Mouse (Mus musculus) limb, embryonic 13.5 days (tissue): ENCODE measurements around the gene Tbkbp1. TPM values are rescaled to one million over a fixed set of nuclear protein-coding genes. Genes with fewer than 3 reads are reported as not detected.
"Not testable (repeated sequence)": the region's sequence is repeated elsewhere in the genome, so short reads cannot be mapped to it uniquely, and the experiment has no call there.

ENCODE experiments used
- ATAC-seq: fragments of 200-750 bp; cut with Nextera tagmentation; 2 replicates; pipeline ENCODE4 v1.8.0; 2017; ENCODE audit warnings: low read depth, moderate number of reproducible peaks, moderate TSS enrichment; ENCODE audit not compliant: low FRiP score
- H3K27ac ChIP-seq: fragments of 300-500 bp; sonication (generic); 2 replicates; pipeline ENCODE4 v1.5.1; 2015; ENCODE audit warnings: inconsistent platforms, mild to moderate bottlenecking, moderate library complexity
- H3K27me3 ChIP-seq: fragments of 300-500 bp; sonication (generic); 2 replicates; pipeline ENCODE4 v1.6.1; 2015; ENCODE audit warnings: mild to moderate bottlenecking, inconsistent platforms
- H3K36me3 ChIP-seq: fragments of 300-500 bp; sonication (generic); 2 replicates; pipeline ENCODE4 v1.6.1; 2015; ENCODE audit warnings: inconsistent platforms, mild to moderate bottlenecking, moderate library complexity
- H3K4me1 ChIP-seq: fragments of 300-500 bp; sonication (generic); 2 replicates; pipeline ENCODE4 v1.6.1; 2015; ENCODE audit warnings: inconsistent platforms
- H3K4me2 ChIP-seq: fragments of 300-500 bp; sonication (generic); replicated peaks from 2 replicates; pipeline ENCODE4 v1.6.1; 2015; ENCODE audit warnings: inconsistent platforms, mild to moderate bottlenecking, moderate library complexity
- H3K4me3 ChIP-seq: fragments of 300-500 bp; sonication (generic); 2 replicates; pipeline ENCODE4 v1.5.1; 2015; ENCODE audit warnings: moderate library complexity, mild to moderate bottlenecking, inconsistent platforms
- H3K9ac ChIP-seq: fragments of 300-500 bp; sonication (generic); 2 replicates; pipeline ENCODE4 v1.6.1; 2015; ENCODE audit warnings: mild to moderate bottlenecking, inconsistent platforms
- H3K9me3 ChIP-seq: fragments of 300-500 bp; sonication (generic); 2 replicates; pipeline ENCODE4 v1.6.1; 2016; ENCODE audit warnings: inconsistent platforms
- WGBS: fragments of 180-500 bp; shearing (Covaris S2); methylation state at CpG from one replicate; pipeline ENCODE4 v1.1.7; 2015; 5-methylcytosine and 5-hydroxymethylcytosine counted together
- polyA plus RNA-seq: library from polyadenylated mRNA; unstranded; fragments of >200 nt; fragmentation: Nextera tagmentation; extraction: Ambion mirVana; gene quantifications from 2 replicates; pipeline ENCODE4 v1.2.1, GENCODE M21; 2015

Gene Tbkbp1
- polyA plus RNA-seq, result 8.2 and 8.4 TPM in 2 replicates

DNA sequence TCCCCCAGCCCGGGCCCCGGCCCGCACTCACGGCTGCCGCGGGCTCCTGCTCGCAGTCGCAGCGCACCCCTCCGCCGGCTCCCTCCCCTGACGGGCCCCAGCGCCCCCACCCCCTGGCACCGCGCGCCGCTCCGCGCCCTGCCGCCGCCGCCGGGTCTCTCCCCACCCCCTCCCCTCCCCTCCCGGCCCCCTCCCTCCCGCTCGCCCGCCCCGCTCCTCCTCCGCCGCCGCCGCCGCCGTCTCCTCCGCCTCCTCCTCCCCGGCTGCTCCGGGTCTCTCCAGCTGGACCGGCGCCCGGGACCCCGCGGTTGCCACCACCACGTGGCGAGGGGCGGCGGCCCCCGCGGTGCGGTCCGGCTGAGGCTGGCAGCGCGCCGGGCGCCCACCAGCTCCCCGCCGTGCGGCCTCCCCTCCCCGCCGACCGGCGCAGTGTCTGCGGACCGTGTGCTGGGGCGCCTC is at the start of gene Tbkbp1:
Gene Tbkbp1, minus strand, starts transcription at position 153 of the 459 bp plus-strand sequence.
- H3K4me1 ChIP-seq, result peaks cover 50% of the 10 kb centered on the region
- under 1% methylated on average over 29 of the region's 64 CpGs for WGBS
- H3K27me3 ChIP-seq, result peaks cover 5% of the 10 kb centered on the region; the same call in 1 of the 2 replicates
- H3K27ac ChIP-seq, result peak within 1 kb of the TSS; percentile 94
- peak within 1 kb of the TSS; percentile 84 for H3K9ac ChIP-seq
- peak within 1 kb of the TSS; percentile 80 for H3K4me3 ChIP-seq
- H3K36me3 ChIP-seq, result peaks cover 32% of the 10 kb centered on the region
- H3K9me3 ChIP-seq, result no peaks in the 10 kb centered on the region; the same call in 1 of the 2 replicates
- ATAC-seq, result peak; percentile 44
- peak within 1 kb of the TSS; percentile 85 for H3K4me2 ChIP-seq

DNA sequence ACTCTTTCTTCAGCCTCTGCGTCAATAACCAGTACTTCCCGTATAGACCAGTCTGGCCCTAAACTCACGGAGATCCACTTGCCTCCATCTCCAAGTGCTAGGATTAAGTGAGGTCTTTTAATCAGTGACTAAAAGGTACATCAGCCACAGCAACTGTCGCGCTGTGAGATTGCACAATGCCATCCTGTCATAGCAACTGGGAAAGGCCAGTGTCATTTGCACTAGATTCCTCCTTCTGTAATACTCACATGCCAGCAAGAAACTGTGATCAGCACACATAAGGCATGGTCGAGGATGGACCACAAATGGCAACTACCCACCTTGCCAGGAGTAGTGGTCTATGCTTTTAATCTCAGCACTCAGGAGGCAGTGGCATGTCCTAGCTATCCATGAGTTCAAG is 48.2 kb upstream of the Tbkbp1 start:
- Histone ChIP-seq H3K4me3 (no peak overlapping the region), H3K4me2 (no peak overlapping the region), H3K9ac (no peak overlapping the region), H3K4me1 (no peaks in the 10 kb centered on the region), H3K9me3 (0 out of 2 replicates have a peak, but pooled peaks cover 6% of the 10 kb centered on the region), H3K36me3 (peaks cover 2% of the 10 kb centered on the region; the same call in 1 of the 2 replicates), H3K27me3 (no peaks in the 10 kb centered on the region), H3K27ac (no peak overlapping the region)
- ATAC-seq, result no peak
- WGBS, result 86% methylated on average over 6 of the region's 6 CpGs

DNA sequence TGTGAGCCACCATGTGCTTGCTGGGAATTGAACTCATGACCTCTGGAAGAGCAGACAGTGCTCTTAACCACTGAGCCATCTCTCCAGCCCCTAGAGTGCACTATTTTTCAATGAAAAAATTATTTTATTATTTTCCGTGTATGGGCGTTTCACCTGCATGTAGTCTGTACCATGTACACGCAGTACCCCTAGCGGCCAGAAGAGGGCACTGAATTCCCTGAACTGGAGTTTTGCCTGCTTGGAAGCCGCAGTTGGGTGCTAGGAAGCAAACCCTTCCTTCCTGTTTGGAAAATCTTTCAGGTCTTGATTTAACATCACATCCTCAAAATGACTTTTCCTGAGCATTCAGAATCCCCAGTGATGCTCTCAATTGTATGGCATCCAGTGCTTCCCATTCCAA is 47.3 kb upstream of the Tbkbp1 start:
- Histone ChIP-seq H3K9ac (no peak overlapping the region), H3K4me2 (no peak overlapping the region), H3K27ac (no peak overlapping the region), H3K36me3 (peaks cover 7% of the 10 kb centered on the region; the same call in 1 of the 2 replicates), H3K9me3 (0 out of 2 replicates have a peak, but pooled peaks cover 6% of the 10 kb centered on the region), H3K27me3 (no peaks in the 10 kb centered on the region), H3K4me3 (no peak overlapping the region), H3K4me1 (no peaks in the 10 kb centered on the region)
- 22% methylated on average over 5 of the region's 5 CpGs for WGBS
- ATAC-seq, result no peak

DNA sequence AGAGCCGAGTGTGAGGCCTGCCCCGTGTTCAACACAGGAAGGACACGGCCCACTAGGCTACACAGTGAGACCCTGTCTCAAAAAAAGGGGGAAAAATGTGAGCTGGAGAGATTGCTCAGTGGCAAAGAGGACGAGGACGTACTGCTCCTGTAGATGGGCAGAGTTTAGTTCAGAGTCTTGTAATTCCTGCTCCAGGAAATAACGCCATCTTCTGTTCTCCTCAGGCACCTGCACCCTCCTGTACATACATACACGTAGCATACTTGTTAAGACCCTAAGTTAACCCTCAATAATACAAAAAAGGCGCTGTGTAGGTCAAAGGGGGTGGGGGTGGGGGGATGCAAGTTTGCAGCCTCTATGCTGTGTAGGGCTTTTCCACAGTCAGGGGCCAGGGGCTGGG is 45.7 kb upstream of the Tbkbp1 start:
- H3K4me2 ChIP-seq, result no peak overlapping the region
- no peaks in the 10 kb centered on the region for H3K4me1 ChIP-seq
- WGBS, result 82% methylated on average over 8 of the region's 8 CpGs
- peaks cover 7% of the 10 kb centered on the region; the same call in 1 of the 2 replicates for H3K36me3 ChIP-seq
- no peaks in the 10 kb centered on the region for H3K27me3 ChIP-seq
- ATAC-seq, result no peak
- H3K9me3 ChIP-seq, result 0 out of 2 replicates have a peak, but pooled peaks cover 6% of the 10 kb centered on the region
- no peak overlapping the region for H3K4me3 ChIP-seq
- no peak overlapping the region for H3K27ac ChIP-seq
- H3K9ac ChIP-seq, result no peak overlapping the region

DNA sequence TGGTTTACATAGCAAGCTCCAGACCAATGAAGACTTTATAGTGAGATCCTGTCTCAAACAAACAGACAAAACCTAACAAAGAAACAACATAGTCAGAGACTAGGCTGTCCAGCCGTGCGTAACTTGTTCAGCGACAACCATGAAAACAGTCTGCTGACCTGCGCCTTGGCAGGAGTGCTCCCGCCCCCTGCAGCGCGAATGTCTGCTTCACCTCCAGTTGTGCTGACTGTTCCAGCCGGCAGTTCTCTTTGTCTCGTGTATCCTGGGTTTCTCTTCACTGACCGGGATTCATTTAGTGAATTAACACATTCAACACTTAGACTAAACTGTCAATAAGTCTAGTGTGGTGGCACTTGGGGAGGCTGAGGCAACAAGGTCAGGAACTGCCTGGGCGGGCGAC is 45.2 kb upstream of the Tbkbp1 start:
- WGBS, result 77% methylated on average over 12 of the region's 12 CpGs
- H3K27me3 ChIP-seq, result no peaks in the 10 kb centered on the region
- H3K27ac ChIP-seq, result no peak overlapping the region

DNA sequence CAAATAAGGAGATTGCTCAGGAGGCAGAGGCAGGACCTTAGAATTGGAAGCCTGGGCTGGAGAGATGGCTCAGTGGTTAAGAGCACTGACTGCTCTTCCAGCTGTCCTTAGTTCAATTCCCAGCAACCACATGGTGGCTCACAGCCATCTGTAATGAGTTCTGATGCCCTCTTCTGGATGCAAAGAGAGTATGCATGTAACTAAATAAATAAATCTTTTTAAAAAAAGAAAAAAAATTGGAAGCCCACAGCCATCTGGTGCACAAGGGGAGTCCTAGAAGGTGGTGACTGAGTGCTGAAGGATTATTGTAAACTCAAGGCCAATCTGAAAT is 41.3 kb upstream of the Tbkbp1 start:
- no peak overlapping the region for H3K4me2 ChIP-seq
- ATAC-seq, result no peak
- H3K9ac ChIP-seq, result no peak overlapping the region
- no peaks in the 10 kb centered on the region for H3K27me3 ChIP-seq
- no peak overlapping the region for H3K4me3 ChIP-seq
- peaks cover 10% of the 10 kb centered on the region for H3K4me1 ChIP-seq
- 0 out of 2 replicates have a peak, but pooled peaks cover 6% of the 10 kb centered on the region for H3K9me3 ChIP-seq
- H3K36me3 ChIP-seq, result peaks cover 7% of the 10 kb centered on the region; the same call in 1 of the 2 replicates
- no peak overlapping the region for H3K27ac ChIP-seq

More for the DNA sequence above, 45.2 kb upstream of the Tbkbp1 start:
- no peak overlapping the region for H3K9ac ChIP-seq
- H3K4me1 ChIP-seq, result no peaks in the 10 kb centered on the region
- peaks cover 7% of the 10 kb centered on the region; the same call in 1 of the 2 replicates for H3K36me3 ChIP-seq
- H3K4me2 ChIP-seq, result no peak overlapping the region
- H3K9me3 ChIP-seq, result 0 out of 2 replicates have a peak, but pooled peaks cover 6% of the 10 kb centered on the region
- no peak for ATAC-seq
- H3K4me3 ChIP-seq, result no peak overlapping the region

DNA sequence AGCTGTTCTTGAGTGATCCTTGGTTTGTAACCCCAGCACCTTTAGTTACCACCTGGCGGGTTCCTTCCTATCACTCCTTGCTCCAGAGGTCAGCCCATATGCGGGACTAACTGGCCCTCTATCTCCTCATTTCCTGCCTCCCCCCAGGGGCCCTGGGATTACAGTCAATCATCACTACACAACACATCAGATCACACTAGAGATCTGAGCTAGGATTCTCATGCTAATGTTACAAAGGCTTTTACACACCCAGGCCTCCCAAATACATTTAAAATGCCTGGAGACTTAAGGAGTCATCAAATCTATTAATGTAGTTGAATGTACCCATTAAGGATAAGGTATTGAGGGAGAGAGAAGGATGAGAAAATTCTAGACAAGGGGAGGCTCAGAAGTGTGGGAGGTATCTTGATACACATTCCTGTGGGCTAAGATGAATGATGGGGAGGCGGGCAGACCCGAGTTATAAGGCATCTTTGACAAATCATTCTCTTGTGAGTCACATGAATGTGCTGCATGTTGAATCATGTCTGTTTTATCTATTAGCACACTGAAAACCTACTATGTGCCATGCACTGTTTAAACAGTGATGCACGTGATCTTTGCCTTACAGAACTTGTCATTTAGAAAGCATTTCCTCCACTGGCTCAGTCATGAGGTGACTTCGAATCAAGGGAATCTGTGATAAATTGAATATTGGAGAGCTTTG is 40.8 kb upstream of the Tbkbp1 start:
- no peak for ATAC-seq
- 75% methylated on average over 6 of the region's 6 CpGs for WGBS
- no peak overlapping the region for H3K4me2 ChIP-seq
- no peak overlapping the region for H3K4me3 ChIP-seq
- peaks cover 10% of the 10 kb centered on the region for H3K4me1 ChIP-seq
- H3K27ac ChIP-seq, result no peak overlapping the region
- H3K36me3 ChIP-seq, result peaks cover 7% of the 10 kb centered on the region; the same call in 1 of the 2 replicates
- no peaks in the 10 kb centered on the region for H3K27me3 ChIP-seq
- H3K9me3 ChIP-seq, result 0 out of 2 replicates have a peak, but pooled peaks cover 6% of the 10 kb centered on the region
- no peak overlapping the region for H3K9ac ChIP-seq

DNA sequence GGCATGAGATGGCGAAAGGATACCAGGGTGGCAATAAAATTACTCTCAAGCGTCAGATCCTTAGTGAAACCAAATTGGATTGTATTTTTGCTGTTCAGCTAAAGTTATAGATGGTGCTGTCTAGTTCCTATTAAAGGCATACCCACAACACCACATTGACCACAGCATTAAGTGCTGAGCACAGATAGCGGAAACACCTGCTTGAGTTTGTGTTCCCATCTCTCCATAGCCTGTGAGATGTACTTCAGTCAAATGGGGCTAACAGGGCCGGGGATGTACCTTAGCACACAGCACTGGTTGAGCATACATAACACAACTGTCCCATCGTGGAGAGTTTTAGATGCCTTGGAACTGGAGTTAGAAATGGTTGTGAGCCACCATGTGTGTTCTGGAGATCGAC is 39.7 kb upstream of the Tbkbp1 start:
- no peaks in the 10 kb centered on the region for H3K27me3 ChIP-seq
- WGBS, result 88% methylated on average over 6 of the region's 6 CpGs
- no peak overlapping the region for H3K4me3 ChIP-seq
- no peak overlapping the region for H3K27ac ChIP-seq
- no peak overlapping the region for H3K4me2 ChIP-seq
- no peaks in the 10 kb centered on the region for H3K9me3 ChIP-seq
- H3K4me1 ChIP-seq, result peaks cover 15% of the 10 kb centered on the region
- ATAC-seq, result no peak
- no peak overlapping the region for H3K9ac ChIP-seq
- H3K36me3 ChIP-seq, result peaks cover 10% of the 10 kb centered on the region

DNA sequence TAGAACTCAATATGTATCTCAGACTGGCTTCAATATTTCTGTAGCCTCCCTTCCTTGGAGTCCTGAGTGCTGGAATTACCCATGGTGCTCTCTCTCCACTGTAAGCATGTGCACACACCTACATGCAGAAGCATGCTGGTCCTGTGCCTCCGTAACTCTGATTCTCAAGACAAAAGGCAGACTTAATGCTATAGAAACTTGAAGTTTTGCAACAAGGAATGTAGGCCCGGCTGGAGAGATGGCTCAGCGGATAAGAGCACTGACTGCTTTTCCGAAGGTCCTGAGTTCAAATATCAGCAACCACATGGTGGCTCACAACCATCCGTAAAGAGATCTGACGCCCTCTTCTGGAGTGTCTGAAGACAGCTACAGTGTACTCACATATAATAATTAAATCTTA is 38.4 kb upstream of the Tbkbp1 start:
- Histone ChIP-seq H3K4me1 (peaks cover 28% of the 10 kb centered on the region), H3K4me2 (peak overlapping the region; percentile 85; the same call in 1 of the 2 replicates), H3K36me3 (peaks cover 21% of the 10 kb centered on the region)
- H3K4me3 ChIP-seq, H3K27ac ChIP-seq, ATAC-seq, H3K9ac ChIP-seq, H3K27me3 ChIP-seq, H3K9me3 ChIP-seq: not testable (repeated sequence)
- 92% methylated on average over 6 of the region's 6 CpGs for WGBS

DNA sequence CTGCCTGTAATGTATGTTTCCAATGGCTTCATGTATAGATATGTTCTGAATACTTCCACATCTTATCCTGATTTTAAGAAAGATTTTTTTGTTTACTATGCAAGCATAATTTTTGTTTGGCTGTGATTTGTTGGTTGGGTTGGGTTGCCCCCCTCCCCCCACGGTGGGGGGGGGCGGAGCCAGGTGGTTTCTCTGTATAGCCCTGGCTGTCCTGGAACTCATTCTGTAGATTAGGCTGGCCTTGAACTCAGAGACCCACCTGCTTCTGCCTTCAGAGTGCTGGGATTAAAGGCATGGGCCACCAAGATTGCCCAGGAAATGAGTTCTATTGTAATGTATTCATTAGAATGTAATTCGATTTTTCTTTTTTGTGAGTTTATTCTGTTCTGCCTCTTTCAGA is 37.9 kb upstream of the Tbkbp1 start:
- H3K9ac ChIP-seq, result peak overlapping the region; percentile 78
- H3K4me1 ChIP-seq, result peaks cover 32% of the 10 kb centered on the region
- no peak for ATAC-seq
- H3K27ac ChIP-seq, result no peak overlapping the region
- H3K36me3 ChIP-seq, result peaks cover 21% of the 10 kb centered on the region
- no peaks in the 10 kb centered on the region for H3K9me3 ChIP-seq
- WGBS, result 37% methylated on average over 3 of the region's 3 CpGs
- no peaks in the 10 kb centered on the region for H3K27me3 ChIP-seq
- H3K4me2 ChIP-seq, result peak overlapping the region; percentile 85
- peak overlapping the region; percentile 87 for H3K4me3 ChIP-seq

DNA sequence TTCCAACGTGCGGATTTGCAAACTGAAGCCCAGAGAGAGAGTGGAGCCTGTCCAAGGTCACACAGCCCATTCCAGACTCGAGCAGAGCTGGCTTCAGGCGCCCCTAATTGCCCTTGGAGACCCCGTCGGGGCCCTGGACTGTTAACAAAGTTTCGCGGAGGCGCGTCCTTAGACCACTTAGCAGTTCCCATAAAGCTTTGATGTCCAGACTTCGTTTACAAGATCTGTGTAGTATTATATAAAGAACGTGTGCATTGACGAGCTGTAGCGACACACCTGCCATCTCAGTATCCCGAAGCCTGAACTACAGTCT is 37.3 kb upstream of the Tbkbp1 start:
- no peak for ATAC-seq
- H3K4me1 ChIP-seq, result peaks cover 34% of the 10 kb centered on the region
- no peaks in the 10 kb centered on the region for H3K9me3 ChIP-seq
- H3K27me3 ChIP-seq, result no peaks in the 10 kb centered on the region
- H3K9ac ChIP-seq, result peak overlapping the region; percentile 78
- H3K36me3 ChIP-seq, result peaks cover 26% of the 10 kb centered on the region
- WGBS, result under 1% methylated on average over 15 of the region's 15 CpGs
- H3K4me2 ChIP-seq, result peak overlapping the region; percentile 85
- peak overlapping the region; percentile 93 for H3K27ac ChIP-seq
- peak overlapping the region; percentile 87 for H3K4me3 ChIP-seq

DNA sequence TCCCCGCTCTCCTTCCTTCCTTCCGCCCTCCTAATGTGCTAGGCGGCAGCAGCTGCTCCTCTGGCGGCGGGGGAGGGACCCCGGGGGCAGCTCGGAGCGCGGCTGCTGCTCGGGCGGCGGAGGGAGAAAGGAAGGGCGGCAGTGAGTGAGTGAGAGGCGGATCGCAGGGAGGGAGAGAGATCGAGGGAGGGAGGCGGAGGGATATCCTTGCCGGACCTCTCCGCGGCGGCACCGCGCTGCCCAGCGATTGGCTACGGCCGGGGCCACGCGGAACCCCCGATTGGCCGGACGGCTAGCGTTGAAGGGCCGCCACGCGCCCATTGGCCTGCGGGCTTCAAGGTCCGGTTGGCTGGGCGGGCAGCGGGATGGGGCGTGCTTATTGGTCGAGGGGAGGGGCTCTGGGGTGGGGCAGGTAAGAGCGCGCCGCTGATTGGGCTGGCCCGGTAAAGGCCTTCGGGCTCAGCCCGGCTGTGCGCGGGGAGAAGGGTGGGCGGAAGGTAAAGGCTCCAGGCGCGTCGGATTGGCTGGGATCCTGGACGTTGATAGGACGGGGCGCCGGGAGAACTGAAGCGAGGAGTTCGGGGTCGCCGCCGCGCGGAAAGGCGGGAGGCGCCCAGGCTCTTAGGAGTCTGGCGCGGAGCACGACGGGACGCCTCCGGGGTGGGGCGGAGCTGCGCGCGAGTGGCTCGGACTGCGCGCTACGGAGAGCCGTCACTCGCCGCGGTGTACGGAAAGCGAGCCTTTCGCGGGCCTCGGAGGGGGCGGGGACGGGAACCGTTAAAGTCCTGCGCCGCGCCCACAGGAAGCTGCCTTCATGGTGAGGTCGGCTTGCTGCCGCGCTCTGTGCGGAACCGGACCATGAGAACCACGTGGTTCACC is 36.7 kb upstream of the Tbkbp1 start, which contains the start of gene Kpnb1:
Gene Kpnb1, minus strand, starts transcription at position 118 of the 879 bp plus-strand sequence.
- under 1% methylated on average over 97 of the region's 101 CpGs for WGBS
- ATAC-seq, result peak; percentile 96
- peak within 1 kb of the TSS; percentile 85 for H3K4me2 ChIP-seq

More for the DNA sequence above, 36.7 kb upstream of the Tbkbp1 start, which contains the start of gene Kpnb1:
- Histone ChIP-seq H3K27me3 (no peaks in the 10 kb centered on the region), H3K27ac (peak within 1 kb of the TSS; percentile 98), H3K9ac (peak within 1 kb of the TSS; percentile 92), H3K4me1 (peaks cover 38% of the 10 kb centered on the region), H3K4me3 (peak within 1 kb of the TSS; percentile 87), H3K9me3 (no peaks in the 10 kb centered on the region), H3K36me3 (peaks cover 32% of the 10 kb centered on the region)
